Mouse (Mus musculus) spleen, adult 2 months (tissue): ENCODE results near the gene Epyc.

Experiments
- CTCF ChIP-seq: fragments of 200-500 bp; IDR thresholded peaks from 2 replicates; pipeline ENCODE4 v1.5.1; 2011; ENCODE audit warnings: mild to moderate bottlenecking, inconsistent platforms; ENCODE audit not compliant: insufficient read depth, insufficient read length, insufficient replicate concordance; ENCODE audit errors: extremely low read depth
- POLR2A ChIP-seq: fragments of 200-500 bp; IDR thresholded peaks from 2 replicates; pipeline ENCODE4 v1.6.1; 2011; ENCODE audit warnings: low read depth, low read length, inconsistent platforms

DNA sequence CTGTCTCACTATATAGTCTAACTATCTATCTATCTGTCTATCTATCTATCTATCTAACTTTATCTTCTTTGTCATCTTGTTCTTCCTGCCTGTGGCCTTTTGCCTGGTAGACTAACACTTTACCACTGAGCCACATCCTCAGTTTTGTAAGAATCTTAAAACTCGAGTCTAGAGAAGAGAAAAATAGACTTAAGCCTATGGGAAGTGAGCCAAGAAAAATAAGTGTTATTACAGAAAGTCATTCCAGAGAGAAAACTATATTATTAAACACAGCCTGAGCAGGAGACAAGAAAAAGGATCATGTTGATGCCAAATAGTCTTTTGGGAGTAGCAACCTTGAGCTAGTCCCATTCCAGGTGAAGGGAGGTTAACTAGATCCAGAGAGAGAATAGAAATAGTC, 82.1 kb downstream of the Epyc start:
- TF ChIP-seq CTCF = no peak
- no peak for TF ChIP-seq POLR2A
